Mouse (Mus musculus) heart, postnatal 0 days (tissue): ENCODE results near the gene Camk2b.
"Not testable (repeated sequence)": the region's sequence is repeated elsewhere in the genome, so short reads cannot be mapped to it uniquely, and the experiment has no call there.

Source experiments
- CTCF ChIP-seq: IDR thresholded peaks from 2 replicates; pipeline ENCODE4 v1.5.1; 2016; ENCODE audit warnings: antibody characterized with exemption, control low read depth, low read depth
- EP300 ChIP-seq: IDR thresholded peaks from 2 replicates; pipeline ENCODE4 v1.6.1; 2016; ENCODE audit warnings: antibody characterized with exemption, low read depth

DNA sequence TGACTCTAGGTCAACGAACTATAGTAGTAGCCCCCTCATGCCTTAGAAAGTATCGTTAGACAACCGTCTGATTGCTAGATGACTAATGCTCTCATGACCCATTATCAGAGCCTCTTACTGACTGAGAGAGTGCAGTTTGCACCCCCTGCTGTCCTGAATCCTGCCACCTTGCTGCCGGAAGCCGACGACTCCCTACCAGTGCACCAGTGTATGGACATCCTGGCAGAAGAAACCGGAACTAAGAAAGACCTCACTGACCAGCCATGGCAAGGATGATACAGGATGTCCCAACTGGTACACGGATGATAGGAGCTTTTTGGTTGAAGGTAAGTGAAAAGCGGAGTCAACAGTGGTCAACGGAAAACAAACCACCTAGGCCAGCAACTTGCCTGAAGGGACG is 131.6 kb downstream of the Camk2b start:
- TF ChIP-seq EP300, CTCF: not testable (repeated sequence)
